Mouse (Mus musculus): Measurements from ENCODE around the gene Dnaaf2.

DNA sequence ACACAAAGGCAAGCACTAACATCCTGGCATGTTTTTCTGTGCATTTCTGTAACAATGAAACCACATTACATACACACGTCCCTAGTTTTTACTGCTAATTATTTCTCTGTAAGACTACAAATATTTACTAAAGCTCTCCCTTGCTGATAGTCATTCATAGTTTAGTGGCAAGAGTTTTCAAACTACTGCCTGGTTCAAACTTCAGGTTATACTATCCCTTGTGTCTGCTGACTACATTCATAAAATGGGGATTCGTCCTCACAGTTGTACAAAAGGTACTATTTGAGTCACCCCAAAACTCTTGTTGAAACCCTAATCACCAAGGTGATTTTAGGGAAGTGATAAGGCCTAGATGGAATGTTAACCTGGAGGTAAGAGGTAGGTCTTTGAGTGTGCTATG lies 42.3 kb downstream of the Dnaaf2 start:
- TF ChIP-seq CTCF (IDR thresholded peaks at IDR 0.05; ENCODE audit: borderline replicate concordance, insufficient read depth, low read length) (no peak), POLR2A (IDR thresholded peaks at IDR 0.05; ENCODE audit: low read depth, low read length) (no peak; the same call in 1 of the 2 replicates)

All from embryonic fibroblast, embryonic 13.5 days (primary cell).